Mouse (Mus musculus): Measurements from ENCODE around the gene Daam1. TPM values are rescaled to one million over a fixed set of nuclear protein-coding genes. Genes with fewer than 3 reads are reported as not detected.

Gene Daam1
- total and polyA plus RNA-seq, 2 experiments, result 7.7 to 33.4 TPM

GRCm38 (mm10) chr12:71970791-71971654 is 140.1 kb downstream of the Daam1 start:
- H3K27ac ChIP-seq (replicated peaks; ENCODE audit: insufficient read depth, low read depth, low read length), result no peak overlapping the region; the same call in 1 of the 2 replicates
- no peak overlapping the region for H3K9ac ChIP-seq (ENCODE audit: low read depth, low read length)
- H3K4me3 ChIP-seq (ENCODE audit: insufficient read depth, low read depth, low read length), result no peak overlapping the region
- 79% methylated on average over 9 of the region's 9 CpGs for WGBS
- DNase-seq (ENCODE audit: extremely low read depth, low read depth, low spot score), result peak; percentile 11
- no peaks in the 10 kb centered on the region for H3K27me3 ChIP-seq (ENCODE audit: control insufficient read depth, insufficient read depth, low read length)
- TF ChIP-seq CTCF (IDR thresholded peaks at IDR 0.05; ENCODE audit: low read depth, low read length) (no peak), POLR2A (IDR thresholded peaks at IDR 0.05; ENCODE audit: extremely low read depth, insufficient read depth, low read length) (no peak)
- peaks cover 5% of the 10 kb centered on the region; the same call in 1 of the 2 replicates for H3K79me2 ChIP-seq (ENCODE audit: control insufficient read depth, insufficient read depth, low read length)
- peaks cover 46% of the 10 kb centered on the region for H3K36me3 ChIP-seq (ENCODE audit: control insufficient read depth, insufficient read depth, low read length)
- no peaks in the 10 kb centered on the region; the same call in 1 of the 2 replicates for H3K4me1 ChIP-seq (ENCODE audit: control insufficient read depth, insufficient read depth, low read length)

GRCm38 (mm10) chr12:71972126-71972525 is 141.2 kb downstream of the Daam1 start:
- WGBS, result 73% methylated on average over 5 of the region's 5 CpGs
- Histone ChIP-seq H3K27ac (replicated peaks; ENCODE audit: insufficient read depth, low read depth, low read length) (peak overlapping the region; percentile 62; the same call in 1 of the 2 replicates), H3K27me3 (ENCODE audit: control insufficient read depth, insufficient read depth, low read length) (no peaks in the 10 kb centered on the region), H3K79me2 (ENCODE audit: control insufficient read depth, insufficient read depth, low read length) (peaks cover 5% of the 10 kb centered on the region; the same call in 1 of the 2 replicates), H3K4me3 (ENCODE audit: insufficient read depth, low read depth, low read length) (no peak overlapping the region), H3K4me1 (ENCODE audit: control insufficient read depth, insufficient read depth, low read length) (no peaks in the 10 kb centered on the region; the same call in 1 of the 2 replicates), H3K36me3 (ENCODE audit: control insufficient read depth, insufficient read depth, low read length) (peaks cover 56% of the 10 kb centered on the region), H3K9ac (ENCODE audit: low read depth, low read length) (no peak overlapping the region)
- no peak for DNase-seq (ENCODE audit: extremely low read depth, low read depth, low spot score)
- TF ChIP-seq POLR2A (IDR thresholded peaks at IDR 0.05; ENCODE audit: extremely low read depth, insufficient read depth, low read length) (no peak), CTCF (IDR thresholded peaks at IDR 0.05; ENCODE audit: low read depth, low read length) (no peak)

GRCm38 (mm10) chr12:71972619-71973266 is 141.9 kb downstream of the Daam1 start:
- H3K27ac ChIP-seq (replicated peaks; ENCODE audit: insufficient read depth, low read depth, low read length), result peak overlapping the region; percentile 63
- peaks cover 62% of the 10 kb centered on the region for H3K36me3 ChIP-seq (ENCODE audit: control insufficient read depth, insufficient read depth, low read length)
- H3K4me1 ChIP-seq (ENCODE audit: control insufficient read depth, insufficient read depth, low read length), result no peaks in the 10 kb centered on the region; the same call in 1 of the 2 replicates

GRCm38 (mm10) chr12:71973577-71973976 is 142.7 kb downstream of the Daam1 start:
- Histone ChIP-seq H3K4me1 (ENCODE audit: control insufficient read depth, insufficient read depth, low read length) (no peaks in the 10 kb centered on the region; the same call in 1 of the 2 replicates), H3K27me3 (ENCODE audit: control insufficient read depth, insufficient read depth, low read length) (no peaks in the 10 kb centered on the region), H3K27ac (replicated peaks; ENCODE audit: insufficient read depth, low read depth, low read length) (peak overlapping the region; percentile 7; the same call in 1 of the 2 replicates), H3K4me3 (ENCODE audit: insufficient read depth, low read depth, low read length) (no peak overlapping the region), H3K36me3 (ENCODE audit: control insufficient read depth, insufficient read depth, low read length) (peaks cover 63% of the 10 kb centered on the region), H3K79me2 (ENCODE audit: control insufficient read depth, insufficient read depth, low read length) (peaks cover 5% of the 10 kb centered on the region; the same call in 1 of the 2 replicates), H3K9ac (ENCODE audit: low read depth, low read length) (no peak overlapping the region)
- no peak for DNase-seq (ENCODE audit: extremely low read depth, low read depth, low spot score)
- 83% methylated on average over 9 of the region's 9 CpGs for WGBS
- TF ChIP-seq POLR2A (IDR thresholded peaks at IDR 0.05; ENCODE audit: extremely low read depth, insufficient read depth, low read length), result no peak
- TF ChIP-seq CTCF (IDR thresholded peaks at IDR 0.05; ENCODE audit: low read depth, low read length), result no peak

More at GRCm38 (mm10) chr12:71972619-71973266, 141.9 kb downstream of the Daam1 start:
- peak; percentile 60 for DNase-seq (ENCODE audit: extremely low read depth, low read depth, low spot score)
- peaks cover 5% of the 10 kb centered on the region; the same call in 1 of the 2 replicates for H3K79me2 ChIP-seq (ENCODE audit: control insufficient read depth, insufficient read depth, low read length)
- no peak for TF ChIP-seq POLR2A (IDR thresholded peaks at IDR 0.05; ENCODE audit: extremely low read depth, insufficient read depth, low read length)
- no peak for TF ChIP-seq CTCF (IDR thresholded peaks at IDR 0.05; ENCODE audit: low read depth, low read length)
- 88% methylated on average over 12 of the region's 12 CpGs for WGBS
- H3K9ac ChIP-seq (ENCODE audit: low read depth, low read length), result no peak overlapping the region
- no peak overlapping the region for H3K4me3 ChIP-seq (ENCODE audit: insufficient read depth, low read depth, low read length)
- H3K27me3 ChIP-seq (ENCODE audit: control insufficient read depth, insufficient read depth, low read length), result no peaks in the 10 kb centered on the region

GRCm38 (mm10) chr12:71975626-71976025 is 144.7 kb downstream of the Daam1 start:
- no peaks in the 10 kb centered on the region for H3K4me1 ChIP-seq (ENCODE audit: control insufficient read depth, insufficient read depth, low read length)
- no peaks in the 10 kb centered on the region for H3K79me2 ChIP-seq (ENCODE audit: control insufficient read depth, insufficient read depth, low read length)
- no peak overlapping the region for H3K9ac ChIP-seq (ENCODE audit: low read depth, low read length)
- no peak overlapping the region for H3K4me3 ChIP-seq (ENCODE audit: insufficient read depth, low read depth, low read length)
- DNase-seq (ENCODE audit: extremely low read depth, low read depth, low spot score), result no peak
- TF ChIP-seq POLR2A (IDR thresholded peaks at IDR 0.05; ENCODE audit: extremely low read depth, insufficient read depth, low read length) (no peak), CTCF (IDR thresholded peaks at IDR 0.05; ENCODE audit: low read depth, low read length) (no peak)
- H3K27ac ChIP-seq (replicated peaks; ENCODE audit: insufficient read depth, low read depth, low read length), result no peak overlapping the region
- 45% methylated on average over 1 of the region's 1 CpGs for WGBS
- H3K27me3 ChIP-seq (ENCODE audit: control insufficient read depth, insufficient read depth, low read length), result no peaks in the 10 kb centered on the region
- peaks cover 70% of the 10 kb centered on the region for H3K36me3 ChIP-seq (ENCODE audit: control insufficient read depth, insufficient read depth, low read length)
